Mouse (Mus musculus) ES-E14 (cell line): ENCODE results near the gene Slc6a9. TPM values are rescaled to one million over a fixed set of nuclear protein-coding genes. Genes with fewer than 3 reads are reported as not detected.

Experiments
- DNase-seq: peaks from one replicate; pipeline ENCODE4 v3.0.0-alpha.2; 2013; ENCODE audit warnings: low read depth, low spot score
- H3K27ac ChIP-seq: 2 replicates; pipeline ENCODE4 v1.5.1; 2012; ENCODE audit warnings: low read depth, mild to moderate bottlenecking, low read length, moderate library complexity, mixed read lengths; ENCODE audit not compliant: poor library complexity, insufficient read depth, severe bottlenecking
- H3K36me3 ChIP-seq: 2 replicates; pipeline ENCODE4 v1.6.1; 2012; ENCODE audit warnings: mild to moderate bottlenecking, low read length, moderate library complexity, mixed read lengths; ENCODE audit not compliant: control insufficient read depth, poor library complexity, insufficient read depth, severe bottlenecking
- H3K4me1 ChIP-seq, 2 experiments: fragments of 150-350 bp in 1 of 2; sonication (generic) in 1 of 2; 2 replicates each; pipeline ENCODE4 v1.6.1; 2012; ENCODE audit warnings: low read length in 2 of 2, mild to moderate bottlenecking in 1 of 2, mixed read lengths in 1 of 2; ENCODE audit not compliant: control insufficient read depth in 2 of 2, insufficient read depth in 2 of 2, poor library complexity in 1 of 2
- H3K4me3 ChIP-seq, 2 experiments: fragments of 150-350 bp in 1 of 2; sonication (generic) in 1 of 2; 2 replicates each; pipeline ENCODE4 v1.5.1; 2012; ENCODE audit warnings: low read length in 2 of 2, low read depth in 1 of 2, mild to moderate bottlenecking in 1 of 2, mixed read lengths in 1 of 2; ENCODE audit not compliant: insufficient read depth in 1 of 2, poor library complexity in 1 of 2, severe bottlenecking in 1 of 2
- H3K9ac ChIP-seq: 2 replicates; pipeline ENCODE4 v1.6.1; 2012; ENCODE audit warnings: low read depth, mild to moderate bottlenecking, low read length, mixed read lengths; ENCODE audit not compliant: poor library complexity, insufficient read depth, severe bottlenecking
- H3K9me3 ChIP-seq: fragments of 150-350 bp; sonication (generic); 2 replicates; pipeline ENCODE4 v1.6.1; 2012; ENCODE audit warnings: low read depth, mild to moderate bottlenecking, low read length; ENCODE audit not compliant: control insufficient read depth, insufficient read depth
- CHD2 ChIP-seq: IDR thresholded peaks from 2 replicates; pipeline ENCODE4 v1.6.1; 2014; ENCODE audit warnings: mild to moderate bottlenecking, low read depth, low read length, inconsistent platforms
- HCFC1 ChIP-seq: IDR thresholded peaks from 2 replicates; pipeline ENCODE4 v1.6.1; 2012; ENCODE audit warnings: low read length, inconsistent platforms, borderline replicate concordance; ENCODE audit not compliant: insufficient read depth
- MAFK ChIP-seq: IDR thresholded peaks from 2 replicates; pipeline ENCODE4 v1.6.1; 2014; ENCODE audit warnings: mild to moderate bottlenecking, low read depth, low read length, inconsistent platforms; ENCODE audit not compliant: insufficient read depth
- ZC3H11A ChIP-seq: IDR thresholded peaks from 2 replicates; pipeline ENCODE4 v1.6.1; 2012; ENCODE audit warnings: low read depth, mild to moderate bottlenecking, inconsistent platforms, low read length, borderline replicate concordance
- ZNF384 ChIP-seq: IDR thresholded peaks from 2 replicates; pipeline ENCODE4 v1.6.1; 2012; ENCODE audit warnings: low read depth, low read length, inconsistent platforms
- in situ Hi-C, 2 experiments: fragments of 600-800 bp; cut with MboI; formaldehyde crosslinking; loops; one replicate each; pipeline ENCODE4 v1.15.1; 2025; ENCODE audit warnings: low sequenced_read_pairs in 2 of 2, inconsistent platforms in 1 of 2; ENCODE audit not compliant: unreplicated experiment in 2 of 2
- total RNA-seq: library from RNA; depleted of rRNA; stranded (reverse); fragments of 300-350 nt; gene quantifications from 2 replicates; pipeline ENCODE4 v1.2.3, GENCODE M21; 2012; rRNA removed

Gene Slc6a9
- 6.9 and 23.5 TPM in 2 replicates for total RNA-seq

- Histone ChIP-seq H3K4me1 (peaks cover 0 to 15% of the 10 kb centered on the region in 2 experiments; a peak in 1 of 4 replicates), H3K9ac (peak within 1 kb of the TSS; percentile 88), H3K36me3 (no peaks in the 10 kb centered on the region), H3K9me3 (no peaks in the 10 kb centered on the region), H3K4me3 (peak within 1 kb of the TSS; percentile 79 to 83), H3K27ac (peak within 1 kb of the TSS; percentile 10; the same call in 1 of the 2 replicates)
- DNase-seq, result no peak
- in situ Hi-C loops, result loop anchor here (5.0 to 25.0 kb wide), 2 partner anchors 243 to 253 kb away; no protein-coding TSS in a partner anchor
- no peak for TF ChIP-seq ZC3H11A
- no peak for TF ChIP-seq MAFK
- TF ChIP-seq ZNF384, result no peak
- no peak for TF ChIP-seq HCFC1
- no peak for TF ChIP-seq CHD2
Observed at GRCm38 (mm10) chr4:117834457-117834844, at the start of gene Slc6a9. TSS of gene Slc6a9 (plus strand) at chr4:117834506.

- Histone ChIP-seq H3K4me3 (peak overlapping the region in 1 of 2 experiments; percentile 38; a peak in 2 of 4 replicates), H3K36me3 (no peaks in the 10 kb centered on the region), H3K9ac (no peak overlapping the region; the same call in 1 of the 2 replicates), H3K9me3 (no peaks in the 10 kb centered on the region), H3K27ac (no peak overlapping the region), H3K4me1 (no peaks in the 10 kb centered on the region; a peak in 1 of 4 replicates)
- TF ChIP-seq CHD2 (no peak), HCFC1 (peak; percentile 65; the same call in 1 of the 2 replicates)
- peak; percentile 34 for DNase-seq
- in situ Hi-C loops, result no loop called here
Observed at GRCm38 (mm10) chr4:117786963-117787362, 47.3 kb upstream of the Slc6a9 start.

GRCm38 (mm10) chr4:117788308-117788707 is 46.0 kb upstream of the Slc6a9 start:
- in situ Hi-C loops, result no loop called here

DNA sequence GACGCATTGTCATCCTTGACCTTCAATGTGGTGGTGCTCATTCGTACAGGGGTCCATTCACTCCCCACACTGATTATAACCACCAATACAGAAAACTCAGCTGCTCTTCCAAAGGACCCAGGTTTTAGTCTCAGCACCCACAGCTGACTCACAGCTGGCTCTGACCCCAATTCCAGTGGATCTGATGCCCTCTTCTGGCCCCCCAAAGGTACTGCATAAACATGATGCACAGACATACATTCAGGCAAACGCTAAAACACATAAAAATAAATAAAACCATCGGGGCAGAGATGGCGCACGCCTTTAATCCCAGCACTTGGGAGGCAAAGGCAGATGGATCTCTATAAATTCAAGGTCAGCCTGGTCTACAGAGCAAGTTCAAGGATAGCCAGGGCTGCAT is 34.4 kb upstream of the Slc6a9 start:
- H3K27ac ChIP-seq, result no peak overlapping the region
- peaks cover 0 to 2% of the 10 kb centered on the region in 2 experiments; a peak in 1 of 4 replicates for H3K4me1 ChIP-seq
- no peak overlapping the region for H3K9ac ChIP-seq
- in situ Hi-C loops, result no loop called here
- H3K4me3 ChIP-seq, result no peak overlapping the region
- H3K36me3 ChIP-seq, result no peaks in the 10 kb centered on the region
- no peaks in the 10 kb centered on the region for H3K9me3 ChIP-seq
- peak; percentile 17 for DNase-seq
- TF ChIP-seq ZC3H11A (peak; percentile 39; the same call in 1 of the 2 replicates), HCFC1 (no peak), CHD2 (no peak), MAFK (no peak), ZNF384 (no peak)

More at GRCm38 (mm10) chr4:117788308-117788707, 46.0 kb upstream of the Slc6a9 start:
- Histone ChIP-seq H3K9ac (no peak overlapping the region), H3K4me1 (no peaks in the 10 kb centered on the region; a peak in 1 of 4 replicates), H3K9me3 (no peaks in the 10 kb centered on the region), H3K27ac (no peak overlapping the region), H3K4me3 (no peak overlapping the region), H3K36me3 (no peaks in the 10 kb centered on the region)
- TF ChIP-seq ZNF384 (no peak), MAFK (no peak), CHD2 (no peak), ZC3H11A (no peak), HCFC1 (no peak)
- no peak for DNase-seq
